Mouse (Mus musculus): ENCODE data around the gene Topbp1. TPM values are rescaled to one million over a fixed set of nuclear protein-coding genes. Genes with fewer than 3 reads are reported as not detected.

Gene Topbp1
- polyA plus RNA-seq, 1 experiment from 2014 or later: 21.8 TPM

DNA sequence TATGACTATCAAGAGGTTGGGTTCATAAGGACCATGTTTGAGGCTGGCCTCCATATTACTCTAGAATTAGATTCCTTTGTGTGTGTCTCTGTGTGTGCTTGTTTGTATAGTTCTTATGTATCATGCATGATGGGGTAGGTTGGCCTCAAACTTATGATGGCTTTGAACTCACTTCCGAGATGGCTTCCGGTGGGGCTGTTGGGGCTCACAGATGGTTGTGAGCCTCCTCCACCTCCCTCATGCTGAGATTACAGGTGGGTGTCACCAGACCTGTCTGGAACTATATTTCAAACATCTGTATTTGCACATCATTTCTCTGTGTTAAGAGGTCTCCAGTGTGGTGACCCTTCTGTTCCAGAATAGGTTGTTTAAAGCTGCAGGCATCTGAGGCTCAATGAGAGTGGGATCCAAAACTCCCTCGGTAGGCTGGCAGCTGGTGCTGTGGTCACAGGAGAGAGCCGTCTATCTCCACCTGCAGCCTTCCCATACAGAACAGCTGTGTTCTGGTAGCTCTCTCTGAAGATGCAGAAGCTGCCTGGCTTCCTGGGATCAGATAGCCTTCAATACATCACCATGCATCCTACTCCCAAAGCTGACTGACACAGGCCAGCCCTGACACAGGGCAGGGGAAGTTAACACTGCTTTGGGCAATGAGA, 79.3 kb downstream of the Topbp1 start:
- Histone ChIP-seq H3K36me3 (ENCODE audit: inconsistent target) (no peaks in the 10 kb centered on the region), H3K27ac (no peak overlapping the region), H3K4me3 (ENCODE audit: inconsistent target) (no peak overlapping the region), H3K79me2 (ENCODE audit: inconsistent target) (no peaks in the 10 kb centered on the region)
- 89% methylated on average over 4 of the region's 4 CpGs for WGBS (ENCODE audit: missing documents)

DNA sequence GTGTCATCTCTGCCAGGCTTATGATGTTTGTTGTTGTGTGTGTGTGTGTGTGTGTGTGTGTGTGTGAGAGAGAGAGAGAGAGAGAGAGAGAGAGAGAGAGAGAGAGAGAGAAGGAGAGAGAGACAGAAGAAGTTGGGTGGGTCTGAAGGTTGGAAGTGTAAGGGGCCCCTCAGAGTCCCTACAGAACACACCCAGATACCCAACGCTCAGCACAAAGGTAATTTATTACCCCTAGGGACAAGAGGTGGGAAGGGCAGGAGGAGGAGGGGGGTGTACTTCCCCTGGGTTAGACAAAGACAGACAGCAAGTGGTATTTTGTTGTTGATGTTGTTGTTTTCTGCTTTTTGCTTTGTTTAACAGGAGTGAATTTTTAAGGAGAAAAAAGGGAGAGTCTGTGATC, 80.6 kb downstream of the Topbp1 start:
- Histone ChIP-seq H3K4me3 (ENCODE audit: inconsistent target) (no peak overlapping the region), H3K27ac (no peak overlapping the region), H3K36me3 (ENCODE audit: inconsistent target) (no peaks in the 10 kb centered on the region), H3K79me2 (ENCODE audit: inconsistent target) (no peaks in the 10 kb centered on the region)
- 38% methylated on average over 1 of the region's 1 CpGs for WGBS (ENCODE audit: missing documents)

DNA sequence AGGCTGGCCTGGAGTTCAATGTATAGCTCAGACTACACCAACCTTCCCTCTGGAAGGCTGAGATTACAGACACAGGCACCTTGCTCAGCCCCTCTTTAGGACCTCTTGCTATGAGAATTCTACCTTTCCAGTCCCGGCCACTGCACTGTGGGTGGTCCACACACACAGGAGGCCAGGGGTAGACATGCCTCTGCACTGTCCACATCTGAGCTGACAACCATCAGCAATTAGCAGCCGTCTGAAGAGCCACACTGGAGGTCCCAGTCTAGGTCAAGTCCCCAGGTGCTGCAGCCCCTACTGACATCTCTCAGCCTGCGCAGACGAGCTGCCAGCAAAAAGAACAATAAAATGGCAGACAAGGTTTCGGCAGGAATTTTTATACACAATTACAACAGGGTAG, 81.6 kb downstream of the Topbp1 start:
- 92% methylated on average over 5 of the region's 5 CpGs for WGBS (ENCODE audit: missing documents)
- Histone ChIP-seq H3K36me3 (ENCODE audit: inconsistent target) (no peaks in the 10 kb centered on the region), H3K4me3 (ENCODE audit: inconsistent target) (no peak overlapping the region)

DNA sequence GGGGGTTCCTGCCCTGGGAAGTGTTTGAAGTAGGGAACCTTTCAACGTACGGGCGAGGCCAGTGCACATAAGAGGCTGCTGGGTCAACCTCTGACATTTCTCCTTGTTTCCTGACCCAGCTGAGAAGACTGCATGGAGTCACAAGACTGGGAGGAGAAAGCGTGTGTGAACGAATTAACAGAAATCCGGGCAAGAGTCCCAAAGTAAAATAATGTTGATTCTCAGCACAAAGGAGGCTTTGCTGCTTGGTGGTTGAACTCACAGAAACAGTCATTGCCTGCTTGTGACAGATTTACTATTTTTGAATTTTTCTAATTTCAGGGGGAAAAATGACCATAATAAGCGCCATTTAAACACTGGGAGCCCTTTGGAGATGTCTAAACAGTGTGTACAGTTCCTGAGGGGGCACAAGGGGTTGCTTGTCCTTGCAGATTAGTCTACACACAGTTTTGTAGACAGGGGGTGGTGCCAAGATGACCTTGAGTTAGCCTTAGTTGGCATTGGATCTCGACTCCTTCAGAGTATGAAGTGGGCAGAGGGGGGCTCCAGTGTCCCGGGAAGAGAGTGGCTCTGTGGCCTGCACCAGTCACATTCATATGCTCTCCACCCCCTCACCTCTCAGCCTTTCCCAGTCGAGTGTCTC, 82.1 kb downstream of the Topbp1 start:
- Histone ChIP-seq H3K4me3 (ENCODE audit: inconsistent target) (no peak overlapping the region), H3K36me3 (ENCODE audit: inconsistent target) (no peaks in the 10 kb centered on the region), H3K27ac (no peak overlapping the region), H3K79me2 (ENCODE audit: inconsistent target) (no peaks in the 10 kb centered on the region)
- WGBS (ENCODE audit: missing documents): 91% methylated on average over 10 of the region's 10 CpGs

More for the DNA sequence above, 81.6 kb downstream of the Topbp1 start:
- Histone ChIP-seq H3K27ac (no peak overlapping the region), H3K79me2 (ENCODE audit: inconsistent target) (no peaks in the 10 kb centered on the region)

DNA sequence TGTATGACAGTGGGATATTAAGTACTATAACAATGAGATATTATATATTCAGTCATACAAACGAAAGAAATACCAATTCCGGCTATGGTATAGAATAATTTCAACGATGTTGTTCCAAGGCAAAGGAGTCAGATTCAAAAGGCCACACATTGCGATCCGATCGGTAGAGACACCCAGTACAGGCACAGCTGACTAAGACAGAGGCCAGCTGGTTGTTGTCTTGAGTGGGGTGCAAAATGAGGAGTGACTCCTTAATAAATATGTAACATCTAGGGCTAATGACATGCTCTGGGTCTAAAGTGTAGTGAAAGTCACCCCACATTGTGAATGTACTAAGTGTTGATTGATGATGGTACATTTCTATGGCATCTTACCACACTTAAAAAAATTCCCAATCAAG, 84.2 kb downstream of the Topbp1 start:
- 93% methylated on average over 6 of the region's 6 CpGs for WGBS (ENCODE audit: missing documents)
- Histone ChIP-seq H3K36me3 (ENCODE audit: inconsistent target) (no peaks in the 10 kb centered on the region), H3K79me2 (ENCODE audit: inconsistent target) (no peaks in the 10 kb centered on the region), H3K4me3 (ENCODE audit: inconsistent target) (no peak overlapping the region), H3K27ac (no peak overlapping the region)

DNA sequence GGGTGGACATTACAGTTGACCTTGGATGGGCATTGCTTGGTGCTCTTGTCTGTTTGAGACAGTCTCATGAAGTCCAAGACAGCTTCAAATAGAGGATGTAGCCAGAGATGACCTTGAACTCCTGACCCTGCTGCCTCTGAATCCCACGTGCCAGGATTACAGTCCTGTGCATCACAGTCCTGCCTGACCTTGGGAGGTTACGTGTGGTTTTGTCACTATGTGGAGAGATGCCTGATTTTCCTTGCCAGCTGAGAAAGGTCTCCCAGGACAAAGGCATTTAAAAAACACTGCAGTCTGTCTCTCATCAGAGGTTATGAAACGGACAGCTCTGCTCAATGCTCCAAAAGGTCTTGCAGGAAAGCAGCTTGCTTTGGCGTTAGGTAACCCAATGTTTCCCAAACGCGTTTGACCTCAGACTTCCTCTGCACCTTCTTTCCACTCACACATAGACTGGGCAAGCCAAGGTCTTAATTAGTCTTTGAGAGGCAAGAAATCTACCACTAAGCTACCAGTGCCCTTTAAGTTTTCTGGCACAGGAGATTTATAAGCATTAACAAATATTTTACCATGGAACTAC, 86.9 kb downstream of the Topbp1 start:
- Histone ChIP-seq H3K79me2 (ENCODE audit: inconsistent target) (no peaks in the 10 kb centered on the region), H3K27ac (no peak overlapping the region), H3K4me3 (ENCODE audit: inconsistent target) (no peak overlapping the region), H3K36me3 (ENCODE audit: inconsistent target) (no peaks in the 10 kb centered on the region)
- WGBS (ENCODE audit: missing documents): 58% methylated on average over 6 of the region's 6 CpGs

DNA sequence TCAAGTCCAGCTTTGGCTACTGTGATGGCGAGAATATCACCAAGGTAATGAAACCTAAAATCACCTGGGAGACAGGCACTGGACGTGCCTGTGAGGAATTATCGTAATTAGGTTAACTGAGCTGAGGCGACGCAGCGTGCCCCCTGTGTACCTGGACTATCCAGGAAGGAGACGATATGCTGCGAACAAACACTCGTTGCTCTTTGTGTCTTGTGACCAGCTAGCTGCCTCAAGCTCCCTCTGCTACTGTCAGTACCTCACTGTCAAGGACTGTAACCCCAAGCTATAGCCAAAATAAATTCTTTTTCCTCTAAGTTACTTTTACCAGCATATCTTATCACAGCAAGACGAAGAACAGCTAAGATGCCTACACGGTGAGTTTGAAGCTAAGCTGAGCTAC, 88.2 kb downstream of the Topbp1 start:
- H3K4me3 ChIP-seq (ENCODE audit: inconsistent target): no peak overlapping the region
- no peaks in the 10 kb centered on the region for H3K79me2 ChIP-seq (ENCODE audit: inconsistent target)
- 94% methylated on average over 11 of the region's 11 CpGs for WGBS (ENCODE audit: missing documents)
- no peaks in the 10 kb centered on the region for H3K36me3 ChIP-seq (ENCODE audit: inconsistent target)
- no peak overlapping the region for H3K27ac ChIP-seq

DNA sequence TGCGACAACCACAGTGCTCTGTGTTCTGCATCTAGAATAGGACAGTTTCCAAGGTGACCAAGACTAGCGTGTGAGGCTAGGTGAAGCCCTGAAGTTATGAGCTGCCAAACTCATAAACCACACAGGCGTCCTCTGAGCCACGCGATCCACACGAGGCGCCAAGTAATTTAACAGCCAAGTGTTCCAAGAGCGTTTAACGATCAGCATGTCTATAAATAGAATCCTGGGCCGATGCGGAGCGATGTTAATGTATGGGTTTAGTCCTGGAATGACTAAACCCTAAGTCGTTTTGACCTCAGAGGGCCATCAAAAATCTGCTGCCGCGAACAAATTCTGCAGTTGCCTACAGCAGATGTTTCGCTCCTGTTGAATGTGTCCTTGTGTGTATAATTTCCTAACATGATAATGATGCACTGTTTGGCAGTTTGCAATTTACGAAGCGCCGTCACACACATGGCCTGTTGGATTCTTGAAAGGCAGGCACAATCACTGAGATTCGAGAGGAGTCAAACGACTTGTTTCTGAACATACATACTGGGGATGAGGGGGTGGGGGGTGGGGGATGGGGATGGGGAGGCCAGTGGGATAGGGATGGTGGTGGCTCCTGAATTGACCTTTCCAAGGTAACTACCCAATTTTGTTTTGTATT, 93.6 kb downstream of the Topbp1 start:
- 91% methylated on average over 21 of the region's 21 CpGs for WGBS (ENCODE audit: missing documents)
- no peak overlapping the region for H3K27ac ChIP-seq
- H3K4me3 ChIP-seq (ENCODE audit: inconsistent target): no peak overlapping the region
- H3K79me2 ChIP-seq (ENCODE audit: inconsistent target): no peaks in the 10 kb centered on the region
- no peaks in the 10 kb centered on the region for H3K36me3 ChIP-seq (ENCODE audit: inconsistent target)

Other genes with a start within 250 kb of the Topbp1 start
- gene Rab6b, start 193.4 kb upstream of the Topbp1 start, polyA plus RNA-seq (2018): 1.6 to 3.2 TPM (median 1.8 TPM) in 3 replicates
- 17.1 to 39.7 TPM (median 24.4 TPM) in 3 replicates for gene Srprb, start 103.1 kb upstream of the Topbp1 start, polyA plus RNA-seq (2018)
- gene Gm20425, start 74.9 kb upstream of the Topbp1 start, polyA plus RNA-seq (2018): 57.4 TPM in 1 of 3 replicates, not detected in the others
- gene Trf, start 74.8 kb upstream of the Topbp1 start, polyA plus RNA-seq (2018): 935 to 1,198 TPM (median 1,010 TPM) in 3 replicates
- gene 1300017J02Rik, start 133 bp upstream of the Topbp1 start, polyA plus RNA-seq (2018): not detected in 3 replicates
- 64.7 to 124 TPM (median 103 TPM) in 3 replicates for gene Cdv3, start 60.6 kb downstream of the Topbp1 start, polyA plus RNA-seq (2018)
- not detected in 3 replicates for gene Bfsp2, start 175.2 kb downstream of the Topbp1 start, polyA plus RNA-seq (2018)

Data from macrophage (primary cell).